Mouse (Mus musculus) heart, postnatal 10 days (tissue): ENCODE data around the gene Agpat3. TPM values are rescaled to one million over a fixed set of nuclear protein-coding genes. Genes with fewer than 3 reads are reported as not detected.

Experiments
- DNase-seq, 2 experiments: peaks; one replicate each; pipeline ENCODE4 v3.0.0; 2021
- intact Hi-C: fragments of 180-260 bp; cut with DNase I; formaldehyde crosslinking; loops from one replicate; pipeline ENCODE4 v1.15.1; 2025
- total RNA-seq, 2 experiments: library from RNA; stranded (reverse); gene quantifications; 2 replicates each; pipeline ENCODE4 v1.2.3; 2021

Agpat3 gene
- total RNA-seq, 2 experiments from 2014 or later, result 290 to 296 TPM

DNA sequence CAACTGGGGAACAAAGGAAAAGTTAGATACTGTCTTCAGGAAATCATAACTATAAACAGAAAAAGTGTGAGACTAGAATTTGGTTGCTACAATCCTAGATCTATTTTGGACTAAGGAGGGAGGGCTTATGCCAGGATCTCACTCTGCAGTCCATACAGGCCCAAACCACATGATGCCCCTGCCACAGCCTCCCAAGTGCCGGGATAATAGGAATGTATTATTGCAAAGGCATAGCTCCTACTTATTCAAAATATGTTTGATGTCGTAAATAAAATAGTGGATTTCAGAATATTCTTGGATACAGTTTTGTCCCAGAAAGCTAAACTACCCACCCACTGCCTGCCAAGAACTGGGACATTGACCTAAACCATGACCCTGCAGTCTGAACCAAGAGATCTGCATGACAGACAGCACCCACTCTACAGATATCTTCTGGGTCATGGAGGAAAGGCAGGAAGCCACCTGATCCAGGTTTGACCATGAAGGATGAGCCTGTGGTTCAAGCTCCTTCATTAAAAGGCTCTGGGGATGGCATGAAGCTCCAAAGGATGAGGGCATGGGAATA, 24.2 kb downstream of the Agpat3 start:
- DNase-seq, result no peak
- intact Hi-C loops, result no loop called here

DNA sequence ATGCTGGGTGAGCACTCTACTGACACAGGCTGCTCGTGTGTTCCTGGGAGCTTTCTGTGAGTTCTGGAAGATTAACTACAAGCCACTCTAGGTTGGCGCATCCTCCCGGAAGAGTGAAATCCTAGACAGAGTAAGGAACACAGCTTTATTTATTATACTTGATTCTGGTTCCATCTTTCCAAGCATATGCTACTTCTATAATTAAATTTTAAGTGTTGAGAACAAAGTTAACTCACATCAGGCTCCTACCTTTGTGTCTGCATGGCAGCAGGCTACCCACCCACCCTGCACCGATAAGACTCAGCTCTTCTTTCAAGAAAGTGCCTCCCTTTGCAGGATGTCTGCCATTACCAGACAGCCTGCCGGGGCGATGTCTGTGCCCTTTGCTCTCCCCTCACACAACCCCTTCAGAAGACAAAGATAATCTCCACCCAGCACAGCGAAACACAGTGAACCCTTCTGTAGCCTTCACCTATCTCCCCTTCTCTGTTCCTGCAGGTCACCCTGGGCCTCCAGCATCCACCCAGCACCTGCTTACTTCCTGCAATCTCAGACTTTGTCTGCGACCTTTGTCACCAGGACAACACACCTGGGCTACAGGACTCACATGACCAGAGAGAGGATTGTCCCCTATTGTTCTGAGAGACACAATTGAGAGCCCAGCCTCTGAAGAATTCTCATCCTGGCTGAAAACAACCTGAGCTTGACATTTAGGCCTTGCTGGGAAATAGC, 26.2 kb downstream of the Agpat3 start:
- no peak for DNase-seq
- intact Hi-C loops, result loop anchor here (2.0 kb wide), 1 partner anchor 25 kb away; no protein-coding TSS in a partner anchor

DNA sequence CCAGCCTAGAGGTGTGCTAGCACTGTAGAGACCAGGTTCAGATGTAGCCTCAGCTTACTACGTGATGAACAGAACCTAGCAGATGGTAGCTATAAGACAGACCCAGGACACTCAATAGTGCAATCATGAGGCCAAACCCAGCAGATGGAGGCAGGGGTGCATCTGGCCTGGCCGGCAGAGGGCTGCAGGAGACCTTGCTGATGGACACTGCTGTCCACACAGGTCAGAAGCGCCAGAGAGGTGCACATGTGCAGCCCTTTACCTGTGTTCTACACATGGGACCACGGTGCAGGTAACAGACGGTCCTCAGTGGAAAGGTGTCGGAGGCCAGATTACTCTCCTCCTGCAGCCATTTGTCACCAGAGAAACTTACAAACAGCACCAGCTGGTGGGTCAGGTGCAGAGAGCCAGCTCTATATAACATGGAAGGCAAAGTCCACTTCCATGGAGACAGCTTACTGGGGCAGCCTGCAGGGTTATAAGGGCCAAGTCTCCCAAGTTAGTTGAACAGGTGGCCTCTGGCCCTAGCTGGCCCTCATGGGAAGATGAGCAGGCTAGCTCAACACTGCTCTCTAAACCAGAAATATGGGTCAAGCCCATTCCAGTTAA, 27.6 kb downstream of the Agpat3 start:
- intact Hi-C loops, result loop anchor here (2.0 kb wide), 1 partner anchor 26 kb away; no protein-coding TSS in a partner anchor
- no peak for DNase-seq

DNA sequence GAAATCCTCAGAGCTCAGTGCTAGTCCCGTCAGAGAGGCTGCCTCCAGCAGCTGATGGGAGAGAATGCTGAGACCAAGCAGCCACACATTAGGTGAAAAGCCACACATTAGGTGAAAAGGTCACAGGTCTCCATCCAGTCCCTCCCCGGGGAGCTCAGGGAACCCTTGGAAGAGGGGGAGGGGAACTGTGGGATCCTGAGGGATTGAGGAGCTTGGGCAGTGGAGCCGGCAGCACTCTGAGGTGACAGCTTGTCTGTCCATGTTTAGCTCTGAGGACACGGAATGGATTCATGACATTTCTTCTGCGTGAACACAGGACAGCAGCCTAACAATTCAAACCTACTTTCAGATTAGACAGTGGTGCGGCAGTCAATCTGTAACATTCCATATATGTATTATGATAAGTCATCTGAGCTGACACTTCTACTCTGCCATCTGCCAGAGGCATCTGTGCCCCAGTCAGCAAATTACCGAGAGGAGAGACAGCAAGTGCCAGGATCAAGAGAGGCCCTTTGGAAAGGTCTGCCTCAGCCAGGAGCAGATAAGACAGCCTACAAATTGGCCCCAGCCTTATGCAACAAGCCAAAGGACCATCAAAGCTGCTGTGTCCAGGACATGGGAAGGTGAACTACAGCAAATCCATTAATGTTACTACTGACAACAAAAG, 28.9 kb downstream of the Agpat3 start:
- intact Hi-C loops, result loop anchor here (1.0 to 2.0 kb wide), 2 partner anchors 45 to 69 kb away; no protein-coding TSS in a partner anchor

DNA sequence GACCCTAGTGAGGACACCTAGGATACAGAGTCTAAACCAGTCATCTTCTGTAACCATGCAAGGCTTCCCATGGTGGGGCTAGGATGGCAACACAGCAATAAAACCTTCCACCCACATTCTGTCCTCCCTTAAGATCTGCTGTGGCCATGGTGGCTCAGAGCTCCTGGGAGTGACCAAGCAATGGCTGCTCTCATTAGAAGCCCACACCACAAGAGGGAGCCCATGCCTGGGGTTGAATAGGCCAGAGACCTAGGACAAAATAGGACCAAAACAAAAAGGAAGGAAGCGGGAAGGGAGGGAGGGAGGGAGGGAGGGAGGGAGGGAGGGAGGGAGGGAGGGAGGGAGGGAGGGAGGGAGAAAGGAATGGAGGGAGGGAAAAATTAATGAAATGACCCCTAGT, 29.5 kb downstream of the Agpat3 start:
- intact Hi-C loops, result loop anchor here (1.0 to 2.0 kb wide), 2 partner anchors 44 to 69 kb away; no protein-coding TSS in a partner anchor
- peak; percentile 68 to 78 for DNase-seq

More for the DNA sequence above, 28.9 kb downstream of the Agpat3 start:
- peak; percentile 46 to 71 for DNase-seq

DNA sequence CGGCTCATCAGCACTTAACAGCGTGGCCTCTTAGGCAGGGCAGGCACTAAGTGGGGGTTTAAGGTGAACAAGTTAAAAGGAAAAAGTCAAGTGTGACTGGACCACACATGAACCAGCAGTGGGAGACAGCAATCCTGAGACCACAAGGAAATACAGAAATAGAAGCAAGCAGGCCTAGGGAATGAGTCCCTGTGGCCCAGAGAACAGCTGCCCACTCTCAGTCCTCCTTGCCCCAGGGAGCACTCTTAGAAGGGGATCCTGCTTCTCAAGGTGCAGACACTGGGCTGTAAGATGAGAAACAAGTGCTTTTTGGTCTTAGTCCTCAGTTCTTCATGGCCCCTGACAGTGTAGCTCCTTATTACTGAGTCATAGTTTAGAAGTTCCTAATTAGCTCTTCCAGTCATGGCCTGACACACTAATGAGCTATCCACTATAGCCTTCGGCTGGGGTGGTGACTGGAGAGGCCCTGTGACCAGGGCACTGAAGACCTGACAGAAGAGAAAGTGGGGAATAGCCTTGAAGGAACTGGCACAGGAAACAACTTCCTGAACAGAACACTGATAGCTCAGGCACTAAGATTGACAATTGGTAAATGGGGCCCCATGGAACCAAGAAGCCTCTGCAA, 31.0 kb downstream of the Agpat3 start:
- intact Hi-C loops, result no loop called here
- no peak for DNase-seq

DNA sequence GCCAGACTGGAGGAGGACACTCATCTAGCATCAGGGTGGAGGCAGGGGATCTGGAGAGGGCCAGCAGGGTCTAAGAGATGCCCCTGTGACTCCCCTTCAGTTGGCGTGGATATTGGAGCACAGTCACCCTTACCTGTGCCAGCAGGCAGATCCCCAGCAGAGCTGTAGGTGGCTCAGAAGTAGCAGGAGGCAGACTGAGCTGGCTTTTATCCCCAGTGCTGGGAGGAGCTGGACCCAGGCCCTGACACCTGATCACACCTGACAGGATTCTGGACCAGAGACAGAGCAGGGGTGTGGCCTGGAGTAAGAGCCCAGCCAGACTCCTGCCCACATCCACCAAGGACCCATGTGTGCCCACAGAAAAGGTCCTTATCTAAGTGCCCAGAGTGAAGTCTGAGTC, 31.8 kb downstream of the Agpat3 start:
- DNase-seq, result no peak
- intact Hi-C loops, result no loop called here

DNA sequence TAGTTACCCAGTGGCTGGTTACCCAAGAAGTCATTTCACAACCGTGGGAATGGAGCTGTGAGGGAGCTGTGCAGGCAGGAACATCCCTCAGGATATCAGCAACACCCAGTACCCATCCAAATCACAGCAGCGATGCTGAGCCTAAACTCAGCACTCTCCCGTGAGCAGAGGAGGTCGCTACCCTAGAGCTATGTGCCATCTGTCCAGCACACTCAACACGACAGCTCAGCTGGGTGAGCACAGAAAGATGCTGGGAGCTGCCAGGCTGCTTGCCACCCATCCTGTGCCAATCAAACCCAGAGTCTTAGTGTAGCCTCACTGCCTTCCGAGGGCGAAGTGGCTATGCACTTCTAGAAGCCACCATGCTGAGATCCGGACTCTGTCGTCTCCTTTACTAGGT, 32.3 kb downstream of the Agpat3 start:
- no peak for DNase-seq
- intact Hi-C loops, result no loop called here

DNA sequence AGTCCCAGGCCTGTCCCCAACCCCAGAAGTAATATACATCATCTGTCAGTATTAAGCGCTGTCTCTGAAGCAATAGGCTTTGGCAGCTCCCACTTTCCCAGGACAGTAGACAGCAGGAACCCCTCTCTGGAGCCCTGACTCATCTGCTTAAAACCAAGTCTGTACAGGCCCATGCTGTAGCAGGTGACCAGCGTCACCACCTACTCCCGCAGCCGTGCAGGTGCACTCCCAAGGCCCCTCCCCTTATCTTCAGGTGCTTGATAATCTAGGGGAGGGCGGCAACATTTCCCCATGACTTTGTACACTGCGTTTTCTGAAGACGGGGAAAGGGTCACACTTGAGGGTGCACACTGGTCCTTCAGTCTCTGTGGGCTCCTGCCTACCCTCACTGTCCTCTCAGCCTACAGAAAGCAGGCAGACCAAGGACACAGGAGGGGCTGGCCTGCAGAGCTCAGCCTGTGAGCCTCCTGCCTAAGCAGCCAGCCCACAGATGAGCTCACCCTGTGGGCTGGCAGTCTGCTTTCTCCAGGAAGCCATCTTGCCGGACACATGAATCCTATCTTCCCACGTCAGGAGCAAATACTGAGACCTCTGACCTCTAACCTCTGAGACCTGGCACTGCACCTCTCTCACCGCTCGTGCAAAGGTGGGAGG, 34.9 kb downstream of the Agpat3 start:
- intact Hi-C loops, result loop anchor here (2.0 kb wide), 1 partner anchor 17 kb away; no protein-coding TSS in a partner anchor
- no peak for DNase-seq

DNA sequence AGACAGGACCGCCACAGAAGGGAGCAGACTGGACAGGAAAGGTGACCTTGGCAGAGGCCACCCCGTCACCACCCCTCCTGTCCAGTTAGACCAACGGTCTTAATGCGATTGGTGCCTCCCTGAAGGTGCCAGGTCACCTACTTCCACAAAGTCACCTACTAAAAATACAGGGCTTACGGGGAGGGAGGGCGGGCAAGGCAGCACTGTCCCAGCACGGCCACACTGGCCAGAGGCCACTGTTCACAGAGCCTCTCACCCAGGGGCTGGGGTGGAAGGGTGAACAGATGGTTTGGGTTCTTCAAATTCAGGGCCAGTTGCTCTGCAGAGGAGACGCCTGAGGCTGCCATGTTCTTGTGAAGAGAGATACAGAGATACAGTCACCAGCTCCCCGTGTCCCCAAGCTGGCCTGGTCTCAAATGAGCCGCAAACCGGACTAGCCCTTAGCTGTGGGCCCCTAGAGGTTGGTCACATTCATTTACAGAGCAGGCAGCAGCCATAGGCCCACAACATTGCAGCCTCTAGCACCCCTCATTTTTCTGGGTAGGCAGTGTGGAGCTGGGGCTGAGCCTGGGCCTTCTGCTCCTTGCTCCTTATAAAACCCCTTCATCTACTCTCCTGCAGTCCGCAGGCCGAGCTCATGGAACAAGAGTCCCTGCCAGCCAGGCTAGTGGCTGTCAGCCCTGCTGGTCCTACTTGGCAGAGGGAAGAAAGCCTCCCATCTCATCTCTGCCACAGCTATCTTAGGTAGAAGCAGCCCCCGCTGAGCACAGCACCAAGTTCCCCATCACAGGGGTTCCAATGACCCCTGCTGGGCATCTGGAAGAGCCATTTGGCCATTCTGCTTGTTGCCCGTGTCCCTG, 35.8 kb downstream of the Agpat3 start:
- peak; percentile 53 to 56 for DNase-seq
- intact Hi-C loops, result loop anchor here (2.0 kb wide), 1 partner anchor 16 kb away; no protein-coding TSS in a partner anchor

DNA sequence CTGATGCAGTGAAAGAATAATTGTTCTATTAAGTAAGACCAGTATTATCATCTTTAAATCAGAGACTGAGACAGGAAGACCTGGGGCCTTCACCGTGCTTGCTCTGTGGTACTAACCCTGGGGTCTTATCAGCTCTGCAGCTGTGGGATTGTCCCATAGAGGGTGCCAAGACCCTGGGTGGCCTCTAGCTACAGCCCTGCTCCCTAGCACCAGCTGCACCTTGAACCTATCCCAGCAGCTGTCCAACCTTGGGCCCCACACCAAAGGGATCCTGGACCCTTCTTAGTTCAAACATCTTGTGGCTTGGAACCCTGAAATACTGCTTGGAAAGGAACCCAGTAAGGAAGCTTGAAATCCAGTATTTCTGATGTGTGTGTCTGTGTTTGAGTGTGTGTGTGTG, 37.1 kb downstream of the Agpat3 start:
- no peak for DNase-seq
- intact Hi-C loops, result no loop called here

DNA sequence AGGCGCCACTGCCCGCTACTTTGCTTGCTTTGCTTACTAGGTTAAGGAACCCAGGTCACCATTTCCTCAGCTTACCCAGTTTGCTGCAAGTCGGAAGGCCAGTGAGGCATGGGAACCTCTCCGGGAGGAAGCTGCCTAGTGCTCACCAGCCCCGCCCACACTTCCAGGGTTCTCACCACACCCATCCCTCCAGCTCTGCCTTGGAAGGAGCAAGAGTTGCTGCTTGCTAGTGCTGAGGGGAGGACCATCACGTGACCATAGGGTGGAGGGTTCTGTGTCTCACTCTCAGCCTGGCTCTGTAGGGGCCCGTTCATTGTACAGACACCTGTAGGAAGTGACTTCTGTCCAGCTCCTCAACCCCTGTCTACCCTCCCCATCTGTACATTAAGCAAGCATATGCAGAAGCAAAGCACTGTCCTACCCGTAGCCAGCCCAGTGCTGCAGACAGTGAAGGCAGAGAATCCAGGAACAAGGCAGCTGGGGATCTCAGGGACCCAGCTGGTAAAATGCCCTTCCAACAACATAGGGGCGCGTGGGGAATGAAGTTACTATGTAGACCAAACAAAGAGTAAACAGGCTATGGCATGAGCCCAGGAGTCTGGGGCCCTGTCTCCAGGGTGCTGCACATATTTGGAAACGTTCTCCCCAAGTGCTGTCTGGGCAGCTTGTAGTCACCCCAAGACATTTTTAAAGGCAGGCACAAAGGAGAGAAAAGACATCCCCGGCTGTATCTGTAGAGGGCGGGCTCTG, 40.2 kb downstream of the Agpat3 start:
- DNase-seq, result peak; percentile 50 to 63
- intact Hi-C loops, result no loop called here

DNA sequence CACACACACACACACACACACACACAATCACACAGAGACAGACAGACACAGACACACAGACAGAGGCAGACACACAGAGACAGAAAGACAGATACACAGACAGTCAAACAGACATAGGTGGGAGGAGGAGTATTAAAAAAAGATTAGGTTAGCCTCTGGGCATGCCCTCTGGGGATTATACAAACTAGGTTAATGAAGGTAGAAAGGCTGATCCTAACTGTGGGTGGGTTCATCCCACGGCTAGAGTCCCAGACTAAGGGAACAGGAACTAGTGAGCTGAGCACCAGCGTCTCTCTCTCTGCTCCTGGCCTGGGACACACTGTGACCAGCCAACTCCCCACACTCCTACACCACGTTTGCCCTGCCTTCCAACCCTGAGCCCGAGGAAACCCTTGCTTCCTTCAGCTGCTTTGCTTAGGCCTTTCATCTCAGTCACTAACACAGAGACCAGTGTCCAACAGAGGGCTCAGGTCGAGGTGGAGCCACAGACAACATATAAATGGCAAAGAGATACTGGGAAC, 41.5 kb downstream of the Agpat3 start:
- no peak for DNase-seq
- intact Hi-C loops, result no loop called here

DNA sequence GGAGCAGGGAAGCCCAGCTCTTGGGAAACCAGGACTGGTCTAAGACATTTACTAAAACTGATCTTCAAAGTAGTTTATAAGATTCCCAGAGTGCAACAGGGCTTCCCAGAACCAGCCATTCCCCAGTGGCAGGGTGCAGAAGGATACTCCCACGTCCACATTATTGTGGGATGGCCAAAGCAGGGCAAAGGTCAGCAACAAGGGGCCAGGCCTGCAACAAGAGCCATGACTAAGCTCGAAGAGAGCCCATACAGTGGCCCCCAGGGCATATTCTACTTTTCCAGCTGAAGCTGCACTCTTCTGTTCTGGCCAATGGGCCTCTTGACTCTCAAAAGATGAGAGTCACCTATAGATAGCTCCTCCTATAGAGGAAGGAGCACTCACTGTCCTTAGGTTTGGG, 43.7 kb downstream of the Agpat3 start:
- intact Hi-C loops, result no loop called here
- no peak for DNase-seq

DNA sequence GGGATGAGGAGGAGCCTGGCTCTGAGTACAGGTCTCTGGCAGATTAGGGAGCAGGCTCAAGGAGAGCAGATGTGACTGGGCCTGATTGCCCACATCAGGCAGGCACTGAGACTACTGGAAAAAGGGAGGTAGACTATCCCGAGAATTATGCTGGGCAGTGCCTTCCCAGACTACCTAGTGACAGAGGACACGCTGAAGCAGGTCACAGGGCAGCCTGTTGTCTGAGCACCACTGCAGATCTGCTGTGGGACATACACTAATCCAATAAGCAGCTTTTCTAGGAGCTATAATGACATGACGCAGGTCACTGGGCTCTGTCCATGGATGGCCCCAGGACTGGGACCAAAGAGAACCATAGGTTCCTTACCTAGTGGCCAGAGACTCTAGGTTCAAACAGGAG, 44.9 kb downstream of the Agpat3 start:
- intact Hi-C loops, result no loop called here
- DNase-seq, result no peak

DNA sequence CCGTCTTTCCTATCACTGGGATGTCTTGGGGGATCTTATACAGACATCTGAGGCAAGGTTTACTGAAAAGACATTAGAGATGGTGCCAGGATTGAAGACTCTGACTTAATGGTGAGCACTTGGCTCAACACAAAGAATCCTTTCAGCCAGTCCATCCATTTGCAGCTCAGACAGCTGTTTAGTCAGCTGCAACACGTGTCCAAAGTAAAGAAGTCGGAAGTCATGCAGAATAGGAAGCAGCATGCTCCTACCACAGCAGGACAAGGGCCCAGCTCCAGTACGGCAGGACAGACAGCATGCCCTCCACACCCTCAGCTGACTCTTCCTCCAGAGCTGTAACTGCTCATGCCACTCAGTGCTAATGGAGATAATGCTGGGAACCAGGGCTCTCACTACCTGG, 46.3 kb downstream of the Agpat3 start:
- no peak for DNase-seq
- intact Hi-C loops, result no loop called here

DNA sequence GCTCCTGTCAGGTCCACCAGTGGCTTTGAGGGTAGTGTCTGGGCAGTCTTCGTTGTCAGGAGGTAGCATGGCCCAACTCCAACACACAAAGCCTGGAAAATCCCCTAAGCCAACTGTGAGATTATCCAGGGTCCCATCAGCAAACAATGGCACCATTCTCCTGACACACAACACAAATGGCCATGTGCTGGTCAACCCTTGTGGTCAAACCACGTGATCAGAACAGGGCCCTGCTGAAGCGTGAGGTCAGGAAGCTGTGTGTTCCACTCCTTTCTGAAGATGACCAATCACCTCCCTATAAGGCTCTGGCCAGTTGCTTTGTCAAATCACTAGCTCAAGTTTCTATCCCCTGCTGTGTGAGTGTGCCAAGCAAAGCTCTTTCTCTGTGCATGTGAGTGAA, 47.3 kb downstream of the Agpat3 start:
- intact Hi-C loops, result no loop called here
- DNase-seq, result no peak

DNA sequence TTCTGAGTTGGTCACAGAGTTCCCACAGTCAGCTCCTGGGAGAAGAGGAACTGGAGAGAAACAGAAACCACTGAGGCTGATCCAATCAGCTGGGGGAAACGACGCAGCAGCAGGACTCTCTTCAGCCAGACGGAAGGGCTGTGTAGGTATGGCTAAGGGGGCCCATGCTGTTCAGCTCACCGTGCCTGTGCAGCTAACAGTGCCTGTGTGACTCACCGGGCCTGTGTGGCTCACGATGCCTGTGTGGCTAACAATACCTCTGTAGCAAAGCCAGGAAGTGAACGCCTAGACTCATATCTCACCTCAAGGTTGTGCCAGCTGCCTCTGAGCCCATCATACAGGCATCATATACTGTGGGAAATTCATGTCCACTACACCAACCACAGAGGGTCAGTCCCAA, 48.6 kb downstream of the Agpat3 start:
- no peak for DNase-seq
- intact Hi-C loops, result no loop called here
